ENCODE assay signal across 16 mouse cellular contexts in genomic region chr10:93742097-93742446, GRCm38 (mm10).
DNase-seq lines count a peak whose midpoint lies in the region; ATAC-seq and TF ChIP-seq lines count a peak whose summit lies in the region.
"Had no signal": no experiment of that assay in that cellular context is flagged by ENCODE, and none has a peak within 500 bp of the region (broad histone marks: within the 10 kb centered on the region; RNA-seq: fewer than 3 reads in every experiment).

No protein-coding gene starts in this region.

- DNase-seq in embryonic facial prominence, embryonic 10.5 days (ENCODE audit: low spot score): no peak
- DNase-seq in hindbrain, embryonic 14.5 days (ENCODE audit: low spot score): no peak
- no peak for DNase-seq in hindbrain, embryonic 10.5 days (ENCODE audit: low spot score)
- DNase-seq in liver, postnatal 0 days: no peak
- DNase-seq: adrenal gland, adult 2 months; gastrocnemius, postnatal 36 days; heart, postnatal 10 days; heart, postnatal 4 days; kidney, adult 18-20 months had no signal

- no peaks in the 10 kb centered on the region for H3K27me3 ChIP-seq in embryonic facial prominence, embryonic 12.5 days
- no peaks in the 10 kb centered on the region for H3K27me3 ChIP-seq in embryonic facial prominence, embryonic 10.5 days (replicated peaks; ENCODE audit: low read depth, poor library complexity, severe bottlenecking)
- no peaks in the 10 kb centered on the region for H3K27me3 ChIP-seq in hindbrain, embryonic 14.5 days (ENCODE audit: control insufficient read depth, insufficient read depth, low read length)
- H3K27me3 ChIP-seq in hindbrain, embryonic 10.5 days (ENCODE audit: insufficient read depth, poor library complexity, severe bottlenecking): no peaks in the 10 kb centered on the region
- H3K27me3 ChIP-seq in neural tube, embryonic 13.5 days: no peaks in the 10 kb centered on the region
- no peaks in the 10 kb centered on the region for H3K27me3 ChIP-seq in neural tube, embryonic 15.5 days (replicated peaks)
- H3K27me3 ChIP-seq in liver, postnatal 0 days (ENCODE audit: insufficient read depth, low read length): no peaks in the 10 kb centered on the region
- H3K27me3 ChIP-seq: embryonic facial prominence, embryonic 15.5 days; intestine, embryonic 15.5 days had no signal

- WGBS in embryonic facial prominence, embryonic 12.5 days: 63% methylated on average over 3 of the region's 3 CpGs
- WGBS in embryonic facial prominence, embryonic 10.5 days: 72% methylated on average over 3 of the region's 3 CpGs
- WGBS in hindbrain, embryonic 14.5 days: 80% methylated on average over 3 of the region's 3 CpGs
- WGBS in hindbrain, embryonic 10.5 days: 78% methylated on average over 3 of the region's 3 CpGs
- 74% methylated on average over 3 of the region's 3 CpGs for WGBS in neural tube, embryonic 13.5 days
- WGBS in neural tube, embryonic 15.5 days: 73% methylated on average over 3 of the region's 3 CpGs
- WGBS in liver, postnatal 0 days (ENCODE audit: insufficient replicate concordance): 65% methylated on average over 3 of the region's 3 CpGs

- ATAC-seq in embryonic facial prominence, embryonic 12.5 days (ENCODE audit: insufficient number of reproducible peaks, insufficient read depth, low FRiP score, low TSS enrichment): no peak
- ATAC-seq in hindbrain, embryonic 14.5 days (ENCODE audit: low FRiP score): no peak
- ATAC-seq in neural tube, embryonic 13.5 days (ENCODE audit: low read depth): no peak
- ATAC-seq in neural tube, embryonic 15.5 days (ENCODE audit: low FRiP score): no peak
- ATAC-seq in liver, postnatal 0 days: no peak
- ATAC-seq: intestine, embryonic 15.5 days had no signal

- TF ChIP-seq EP300 in liver, postnatal 0 days (IDR thresholded peaks at IDR 0.05; ENCODE audit: low read depth): no peak

- H3K9ac ChIP-seq in embryonic facial prominence, embryonic 12.5 days: no peak overlapping the region
- H3K9ac ChIP-seq in hindbrain, embryonic 14.5 days: no peak overlapping the region
- H3K9ac ChIP-seq in neural tube, embryonic 13.5 days: no peak overlapping the region
- H3K9ac ChIP-seq in neural tube, embryonic 15.5 days (replicated peaks): no peak overlapping the region
- H3K9ac ChIP-seq in liver, postnatal 0 days (replicated peaks): no peak overlapping the region
- H3K9ac ChIP-seq: embryonic facial prominence, embryonic 15.5 days; intestine, embryonic 15.5 days had no signal

- no peak overlapping the region for H3K4me2 ChIP-seq in embryonic facial prominence, embryonic 12.5 days (replicated peaks)
- no peak overlapping the region for H3K4me2 ChIP-seq in hindbrain, embryonic 14.5 days (replicated peaks)
- no peak overlapping the region for H3K4me2 ChIP-seq in neural tube, embryonic 13.5 days
- H3K4me2 ChIP-seq in neural tube, embryonic 15.5 days: no peak overlapping the region
- H3K4me2 ChIP-seq in liver, postnatal 0 days (ENCODE audit: low read depth, low read length): no peak overlapping the region
- H3K4me2 ChIP-seq: embryonic facial prominence, embryonic 15.5 days; intestine, embryonic 15.5 days had no signal

- no peak overlapping the region for H3K4me3 ChIP-seq in embryonic facial prominence, embryonic 12.5 days
- H3K4me3 ChIP-seq in embryonic facial prominence, embryonic 10.5 days: no peak overlapping the region
- H3K4me3 ChIP-seq in hindbrain, embryonic 14.5 days (replicated peaks; ENCODE audit: low read length): no peak overlapping the region
- no peak overlapping the region for H3K4me3 ChIP-seq in hindbrain, embryonic 10.5 days
- H3K4me3 ChIP-seq in neural tube, embryonic 13.5 days: no peak overlapping the region
- H3K4me3 ChIP-seq in neural tube, embryonic 15.5 days (replicated peaks): no peak overlapping the region
- H3K4me3 ChIP-seq in liver, postnatal 0 days (ENCODE audit: low read depth, low read length): no peak overlapping the region
- H3K4me3 ChIP-seq: embryonic facial prominence, embryonic 15.5 days; erythroblast, embryonic 14.5 days; forebrain, embryonic 10.5 days; intestine, embryonic 15.5 days had no signal

- 0 out of 2 replicates have a peak overlapping the region, but pooled peaks have one; percentile 19 for H3K27ac ChIP-seq in embryonic facial prominence, embryonic 12.5 days
- H3K27ac ChIP-seq in embryonic facial prominence, embryonic 10.5 days (replicated peaks): no peak overlapping the region
- H3K27ac ChIP-seq in hindbrain, embryonic 14.5 days: peak overlapping the region; percentile 15; the same call in 1 of the 2 replicates
- no peak overlapping the region for H3K27ac ChIP-seq in hindbrain, embryonic 10.5 days
- peak overlapping the region; percentile 69; the same call in 1 of the 2 replicates for H3K27ac ChIP-seq in neural tube, embryonic 13.5 days (replicated peaks)
- no peak overlapping the region for H3K27ac ChIP-seq in neural tube, embryonic 15.5 days (replicated peaks)
- no peak overlapping the region for H3K27ac ChIP-seq in liver, postnatal 0 days (ENCODE audit: low read depth)
- H3K27ac ChIP-seq: forebrain, embryonic 10.5 days; intestine, embryonic 15.5 days had no signal

- peaks cover 13% of the 10 kb centered on the region; the same call in 1 of the 2 replicates for H3K4me1 ChIP-seq in embryonic facial prominence, embryonic 12.5 days
- H3K4me1 ChIP-seq in embryonic facial prominence, embryonic 10.5 days: peaks cover 12% of the 10 kb centered on the region
- H3K4me1 ChIP-seq in hindbrain, embryonic 14.5 days (replicated peaks; ENCODE audit: control insufficient read depth, insufficient read depth, low read length): no peaks in the 10 kb centered on the region
- peaks cover 3% of the 10 kb centered on the region; the same call in 1 of the 2 replicates for H3K4me1 ChIP-seq in hindbrain, embryonic 10.5 days (replicated peaks)
- H3K4me1 ChIP-seq in neural tube, embryonic 13.5 days (replicated peaks): peaks cover 12% of the 10 kb centered on the region
- H3K4me1 ChIP-seq in neural tube, embryonic 15.5 days: no peaks in the 10 kb centered on the region
- peaks cover 2% of the 10 kb centered on the region for H3K4me1 ChIP-seq in liver, postnatal 0 days (ENCODE audit: insufficient read depth)
- H3K4me1 ChIP-seq: forebrain, embryonic 10.5 days; intestine, embryonic 15.5 days had no signal

- no peak for TF ChIP-seq CTCF in liver, postnatal 0 days (IDR thresholded peaks at IDR 0.05; ENCODE audit: low read depth)

- no peaks in the 10 kb centered on the region for H3K36me3 ChIP-seq in embryonic facial prominence, embryonic 12.5 days
- no peaks in the 10 kb centered on the region for H3K36me3 ChIP-seq in embryonic facial prominence, embryonic 10.5 days (replicated peaks)
- 0 out of 2 replicates have a peak, but pooled peaks cover 5% of the 10 kb centered on the region for H3K36me3 ChIP-seq in hindbrain, embryonic 14.5 days (replicated peaks; ENCODE audit: control insufficient read depth, insufficient read depth)
- H3K36me3 ChIP-seq in hindbrain, embryonic 10.5 days: peaks cover 26% of the 10 kb centered on the region
- no peaks in the 10 kb centered on the region for H3K36me3 ChIP-seq in neural tube, embryonic 13.5 days
- no peaks in the 10 kb centered on the region for H3K36me3 ChIP-seq in neural tube, embryonic 15.5 days
- no peaks in the 10 kb centered on the region for H3K36me3 ChIP-seq in liver, postnatal 0 days (replicated peaks; ENCODE audit: insufficient read depth, low read length)
- H3K36me3 ChIP-seq: embryonic facial prominence, embryonic 15.5 days; intestine, embryonic 15.5 days had no signal

- H3K9me3 ChIP-seq in embryonic facial prominence, embryonic 12.5 days: no peaks in the 10 kb centered on the region
- H3K9me3 ChIP-seq in embryonic facial prominence, embryonic 10.5 days: no peaks in the 10 kb centered on the region
- H3K9me3 ChIP-seq in hindbrain, embryonic 14.5 days (ENCODE audit: control insufficient read depth, low read length): no peaks in the 10 kb centered on the region
- no peaks in the 10 kb centered on the region for H3K9me3 ChIP-seq in hindbrain, embryonic 10.5 days
- no peaks in the 10 kb centered on the region for H3K9me3 ChIP-seq in neural tube, embryonic 13.5 days
- H3K9me3 ChIP-seq in neural tube, embryonic 15.5 days (replicated peaks): no peaks in the 10 kb centered on the region
- no peaks in the 10 kb centered on the region for H3K9me3 ChIP-seq in liver, postnatal 0 days (ENCODE audit: low read length)
- H3K9me3 ChIP-seq: embryonic facial prominence, embryonic 15.5 days; forebrain, embryonic 10.5 days; intestine, embryonic 15.5 days had no signal

Comparison
In these comparisons a context has a peak if more than half of its experiments do, and no peak if none do; other contexts are left out.
1. H3K27ac ChIP-seq: peak in embryonic facial prominence, embryonic 12.5 days (single experiment), hindbrain, embryonic 14.5 days (single experiment) and neural tube, embryonic 13.5 days (single experiment); none in embryonic facial prominence, embryonic 10.5 days (single experiment), hindbrain, embryonic 10.5 days (single experiment), neural tube, embryonic 15.5 days (single experiment) and liver, postnatal 0 days (single experiment).